Mouse (Mus musculus) heart, embryonic 11.5 days (tissue): ENCODE data around the gene Zfp747. TPM values are rescaled to one million over a fixed set of nuclear protein-coding genes. Genes with fewer than 3 reads are reported as not detected.
"Not testable (repeated sequence)": the region's sequence is repeated elsewhere in the genome, so short reads cannot be mapped to it uniquely, and the experiment has no call there.

ENCODE experiments used
- ATAC-seq: fragments of 200-750 bp; cut with Nextera tagmentation; replicated peaks from 2 replicates; pipeline ENCODE4 v1.8.0; 2017; ENCODE audit warnings: moderate library complexity; ENCODE audit not compliant: insufficient number of reproducible peaks, low FRiP score, low TSS enrichment
- H3K27ac ChIP-seq: fragments of 300-500 bp; sonication (generic); 2 replicates; pipeline ENCODE4 v1.5.1; 2014; ENCODE audit warnings: mild to moderate bottlenecking, low read depth, low read length
- H3K27me3 ChIP-seq: fragments of 300-500 bp; sonication (generic); 2 replicates; pipeline ENCODE4 v1.6.1; 2014; ENCODE audit warnings: mild to moderate bottlenecking, low read length, mixed read lengths; ENCODE audit not compliant: control insufficient read depth, insufficient read depth
- H3K36me3 ChIP-seq: fragments of 300-500 bp; sonication (generic); 2 replicates; pipeline ENCODE4 v1.6.1; 2014; ENCODE audit warnings: mild to moderate bottlenecking, low read length, moderate library complexity, mixed read lengths; ENCODE audit not compliant: control insufficient read depth, insufficient read depth
- H3K4me1 ChIP-seq: fragments of 300-500 bp; sonication (generic); 2 replicates; pipeline ENCODE4 v1.6.1; 2014; ENCODE audit warnings: low read length; ENCODE audit not compliant: control insufficient read depth, insufficient read depth
- H3K4me2 ChIP-seq: fragments of 300-500 bp; sonication (generic); 2 replicates; pipeline ENCODE4 v1.6.1; 2014; ENCODE audit warnings: mild to moderate bottlenecking, moderate library complexity
- H3K4me3 ChIP-seq: fragments of 300-500 bp; sonication (generic); 2 replicates; pipeline ENCODE4 v1.5.1; 2014; ENCODE audit warnings: low read depth, low read length
- H3K9ac ChIP-seq: fragments of 300-500 bp; sonication (generic); 2 replicates; pipeline ENCODE4 v1.6.1; 2014; ENCODE audit warnings: mild to moderate bottlenecking, low read depth, low read length, moderate library complexity
- H3K9me3 ChIP-seq: fragments of 300-500 bp; sonication (generic); replicated peaks from 2 replicates; pipeline ENCODE4 v1.6.1; 2016; ENCODE audit warnings: low read length; ENCODE audit not compliant: control insufficient read depth
- WGBS: fragments of 180-500 bp; shearing (Covaris S2); extraction: QIAGEN DNeasy Blood & Tissue Kit; methylation state at CpG from one replicate; pipeline ENCODE4 v1.1.7; 2014; ENCODE audit not compliant: insufficient replicate concordance; 5-methylcytosine and 5-hydroxymethylcytosine counted together
- polyA plus RNA-seq: library from polyadenylated mRNA; unstranded; fragments of >200 nt; fragmentation: Nextera tagmentation; extraction: Ambion mirVana; gene quantifications from 2 replicates; pipeline ENCODE4 v1.2.1, GENCODE M21; 2014

Zfp747 gene
- polyA plus RNA-seq, 1 experiment from 2014 or later: 4.9 TPM

- H3K9me3 ChIP-seq: no peaks in the 10 kb centered on the region
- H3K4me2 ChIP-seq: no peak overlapping the region
- H3K27ac ChIP-seq: no peak overlapping the region
- no peaks in the 10 kb centered on the region for H3K36me3 ChIP-seq
- no peaks in the 10 kb centered on the region for H3K4me1 ChIP-seq
- no peak overlapping the region for H3K9ac ChIP-seq
- no peak overlapping the region for H3K4me3 ChIP-seq
- H3K27me3 ChIP-seq: no peaks in the 10 kb centered on the region
- 32% methylated on average over 2 of the region's 2 CpGs for WGBS
- no peak for ATAC-seq
Measured at GRCm38 (mm10) chr7:127402980-127403379, 27.1 kb upstream of the Zfp747 start.

- 66% methylated on average over 3 of the region's 3 CpGs for WGBS
- no peaks in the 10 kb centered on the region for H3K4me1 ChIP-seq
- no peaks in the 10 kb centered on the region for H3K36me3 ChIP-seq
- no peak for ATAC-seq
- no peaks in the 10 kb centered on the region for H3K27me3 ChIP-seq
- no peak overlapping the region for H3K27ac ChIP-seq
- no peak overlapping the region for H3K4me3 ChIP-seq
- H3K9me3 ChIP-seq: no peaks in the 10 kb centered on the region
- H3K9ac ChIP-seq: no peak overlapping the region
- H3K4me2 ChIP-seq: no peak overlapping the region
Measured at GRCm38 (mm10) chr7:127400355-127400754, 24.5 kb upstream of the Zfp747 start.

- Histone ChIP-seq H3K4me1 (peaks cover 13% of the 10 kb centered on the region), H3K27ac (peak overlapping the region; percentile 66; the same call in 1 of the 2 replicates), H3K4me3 (peak overlapping the region; percentile 71), H3K27me3 (no peaks in the 10 kb centered on the region), H3K36me3 (no peaks in the 10 kb centered on the region), H3K9ac (peak overlapping the region; percentile 39), H3K4me2 (peak overlapping the region; percentile 68), H3K9me3 (no peaks in the 10 kb centered on the region)
- WGBS: 20% methylated on average over 7 of the region's 7 CpGs
- no peak for ATAC-seq
Measured at GRCm38 (mm10) chr7:127393944-127394333, 18.1 kb upstream of the Zfp747 start.

GRCm38 (mm10) chr7:127393157-127393943 lies 17.5 kb upstream of the Zfp747 start, which contains the start of gene E430018J23Rik:
TSS of gene E430018J23Rik (minus strand) at chr7:127393629.
- under 1% methylated on average over 45 of the region's 45 CpGs for WGBS
- Histone ChIP-seq H3K27me3 (no peaks in the 10 kb centered on the region), H3K4me1 (peaks cover 13% of the 10 kb centered on the region), H3K9me3 (no peaks in the 10 kb centered on the region), H3K9ac (peak within 1 kb of the TSS; percentile 85), H3K4me3 (peak within 1 kb of the TSS; percentile 71), H3K27ac (peak within 1 kb of the TSS; percentile 76), H3K4me2 (peak within 1 kb of the TSS; percentile 68), H3K36me3 (no peaks in the 10 kb centered on the region)
- ATAC-seq: peak; percentile 92

GRCm38 (mm10) chr7:127392251-127392824 lies 16.5 kb upstream of the Zfp747 start:
- WGBS: 80% methylated on average over 8 of the region's 8 CpGs
- H3K9me3 ChIP-seq: no peaks in the 10 kb centered on the region
- H3K4me2 ChIP-seq: peak overlapping the region; percentile 68
- H3K9ac ChIP-seq: 0 out of 2 replicates have a peak overlapping the region, but pooled peaks have one; percentile 85
- no peaks in the 10 kb centered on the region for H3K36me3 ChIP-seq
- H3K27ac ChIP-seq: no peak overlapping the region
- no peaks in the 10 kb centered on the region for H3K27me3 ChIP-seq
- peak overlapping the region; percentile 71 for H3K4me3 ChIP-seq
- no peak for ATAC-seq
- peaks cover 13% of the 10 kb centered on the region for H3K4me1 ChIP-seq

- H3K9me3 ChIP-seq: no peaks in the 10 kb centered on the region
- H3K4me1 ChIP-seq: peaks cover 13% of the 10 kb centered on the region
- no peak overlapping the region for H3K9ac ChIP-seq
- no peaks in the 10 kb centered on the region for H3K27me3 ChIP-seq
- no peaks in the 10 kb centered on the region for H3K36me3 ChIP-seq
- 95% methylated on average over 16 of the region's 16 CpGs for WGBS
- no peak overlapping the region for H3K4me2 ChIP-seq
- ATAC-seq: no peak
- H3K4me3 ChIP-seq: no peak overlapping the region
- no peak overlapping the region for H3K27ac ChIP-seq
Measured at GRCm38 (mm10) chr7:127391538-127391937, 15.7 kb upstream of the Zfp747 start.

GRCm38 (mm10) chr7:127390306-127390705 lies 14.5 kb upstream of the Zfp747 start:
- WGBS: 75% methylated on average over 7 of the region's 7 CpGs
- H3K36me3 ChIP-seq: no peaks in the 10 kb centered on the region
- H3K27ac ChIP-seq: no peak overlapping the region
- H3K9me3 ChIP-seq: no peaks in the 10 kb centered on the region
- H3K9ac ChIP-seq: no peak overlapping the region
- ATAC-seq: no peak
- no peak overlapping the region for H3K4me3 ChIP-seq
- H3K27me3 ChIP-seq: no peaks in the 10 kb centered on the region
- peaks cover 13% of the 10 kb centered on the region for H3K4me1 ChIP-seq
- no peak overlapping the region for H3K4me2 ChIP-seq

GRCm38 (mm10) chr7:127388201-127388600 lies 12.4 kb upstream of the Zfp747 start:
- not testable (repeated sequence) for H3K27ac ChIP-seq, ATAC-seq, H3K4me1 ChIP-seq, H3K9me3 ChIP-seq, H3K27me3 ChIP-seq, H3K4me3 ChIP-seq, H3K9ac ChIP-seq, H3K36me3 ChIP-seq, H3K4me2 ChIP-seq
